Mouse (Mus musculus) MEL (cell line): ENCODE measurements at regions not wholly inside any gene's neighbourhood (a gene's known extent, or its start where the extent isn't known, plus 50 kb on each side); places are given as distances from the start of the nearest gene placed in this dataset.

ENCODE experiments used
- DNase-seq: peaks from one replicate; pipeline ENCODE4 v3.0.0; 2011; ENCODE audit warnings: low read depth, low spot score
- H3K27ac ChIP-seq: 2 replicates; pipeline ENCODE4 v1.5.1; 2012; ENCODE audit warnings: low read depth, mild to moderate bottlenecking, control low read depth, low read length, moderate library complexity; ENCODE audit not compliant: control insufficient read depth
- H3K27me3 ChIP-seq, 2 experiments: fragments of 150-350 bp in 1 of 2; sonication (generic) in 1 of 2; 2 replicates each; pipeline ENCODE4 v1.6.1; 2012; ENCODE audit warnings: low read length in 2 of 2, mild to moderate bottlenecking in 2 of 2, improper control_type of control experiment in 1 of 2, moderate library complexity in 1 of 2; ENCODE audit not compliant: insufficient read depth in 2 of 2, control insufficient read depth in 1 of 2
- H3K36me3 ChIP-seq, 2 experiments: 2 replicates each; pipeline ENCODE4 v1.6.1; 2012 to 2014; ENCODE audit warnings: low read length in 2 of 2, improper control_type of control experiment in 1 of 2, inconsistent platforms in 1 of 2, mild to moderate bottlenecking in 1 of 2; ENCODE audit not compliant: insufficient read depth in 2 of 2, control insufficient read depth in 1 of 2
- H3K4me1 ChIP-seq, 2 experiments: fragments of 150-350 bp in 1 of 2; sonication (generic) in 1 of 2; 2 replicates each; pipeline ENCODE4 v1.6.1; 2012; ENCODE audit warnings: low read length in 2 of 2, improper control_type of control experiment in 1 of 2, mild to moderate bottlenecking in 1 of 2; ENCODE audit not compliant: insufficient read depth in 2 of 2, control insufficient read depth in 1 of 2
- H3K4me3 ChIP-seq, 2 experiments: fragments of 150-350 bp in 1 of 2; sonication (generic) in 1 of 2; 2 replicates each; pipeline ENCODE4 v1.5.1; 2012; ENCODE audit warnings: low read depth in 2 of 2, low read length in 2 of 2, mild to moderate bottlenecking in 2 of 2, moderate library complexity in 2 of 2, control low read depth in 1 of 2, improper control_type of control experiment in 1 of 2; ENCODE audit not compliant: control insufficient read depth in 1 of 2, insufficient read depth in 1 of 2
- H3K79me2 ChIP-seq: 2 replicates; pipeline ENCODE4 v1.6.1; 2012; ENCODE audit warnings: mild to moderate bottlenecking, low read length, moderate library complexity; ENCODE audit not compliant: control insufficient read depth, poor library complexity, insufficient read depth
- H3K9ac ChIP-seq: 2 replicates; pipeline ENCODE4 v1.6.1; 2012; ENCODE audit warnings: low read depth, mild to moderate bottlenecking, control low read depth, low read length, moderate library complexity; ENCODE audit not compliant: control insufficient read depth, poor library complexity, severe bottlenecking
- H3K9me3 ChIP-seq: fragments of 150-350 bp; sonication (generic); replicated peaks from 2 replicates; pipeline ENCODE4 v1.6.1; 2012; ENCODE audit warnings: mild to moderate bottlenecking, low read length, improper control_type of control experiment, moderate library complexity; ENCODE audit not compliant: insufficient read depth
- CHD2 ChIP-seq: IDR thresholded peaks from 2 replicates; pipeline ENCODE4 v1.6.1; 2011; ENCODE audit warnings: low read length, improper control_type of control experiment
- CTCF ChIP-seq, 3 experiments: IDR thresholded peaks in 2 of 3; conservative IDR thresholded peaks in 1 of 3; 2 replicates each; pipeline ENCODE4 v1.5.1; 2011 to 2012; ENCODE audit warnings: low read length in 3 of 3, low read depth in 2 of 3, mild to moderate bottlenecking in 2 of 3, improper control_type of control experiment in 1 of 3, inconsistent platforms in 1 of 3, mixed read lengths in 1 of 3, moderate library complexity in 1 of 3; ENCODE audit not compliant: control insufficient read depth in 1 of 3, insufficient read depth in 1 of 3, poor library complexity in 1 of 3, severe bottlenecking in 1 of 3
- E2F4 ChIP-seq: IDR thresholded peaks from 2 replicates; pipeline ENCODE4 v1.6.1; 2011; ENCODE audit warnings: low read depth, low read length, improper control_type of control experiment, borderline replicate concordance
- ELF1 ChIP-seq: IDR thresholded peaks from 2 replicates; pipeline ENCODE4 v1.6.1; 2014; ENCODE audit warnings: low read depth, mild to moderate bottlenecking, inconsistent platforms, low read length, improper control_type of control experiment, moderate library complexity
- GATA1 ChIP-seq: IDR thresholded peaks from 2 replicates; pipeline ENCODE4 v1.6.1; 2011; ENCODE audit warnings: low read depth, low read length, improper control_type of control experiment
- MAFK ChIP-seq: IDR thresholded peaks from 2 replicates; pipeline ENCODE4 v1.6.1; 2011; ENCODE audit warnings: low read depth, mild to moderate bottlenecking, low read length, improper control_type of control experiment, borderline replicate concordance
- MAX ChIP-seq: IDR thresholded peaks from 2 replicates; pipeline ENCODE4 v1.6.1; 2011; ENCODE audit warnings: low read length, improper control_type of control experiment
- MAZ ChIP-seq: IDR thresholded peaks from 2 replicates; pipeline ENCODE4 v1.6.1; 2012; ENCODE audit warnings: low read depth, mild to moderate bottlenecking, inconsistent platforms, low read length, improper control_type of control experiment
- MEF2A ChIP-seq: IDR thresholded peaks from 2 replicates; pipeline ENCODE4 v1.6.1; 2014; ENCODE audit warnings: low read depth, mild to moderate bottlenecking, inconsistent platforms, low read length, improper control_type of control experiment; ENCODE audit not compliant: poor library complexity, insufficient replicate concordance, severe bottlenecking; ENCODE audit errors: extremely low read depth
- MXI1 ChIP-seq: IDR thresholded peaks from 2 replicates; pipeline ENCODE4 v1.6.1; 2011; ENCODE audit warnings: mild to moderate bottlenecking, low read depth, low read length, improper control_type of control experiment
- MYB ChIP-seq: IDR thresholded peaks from 2 replicates; pipeline ENCODE4 v1.6.1; 2011; ENCODE audit warnings: mild to moderate bottlenecking, low read depth, low read length, improper control_type of control experiment
- NELFE ChIP-seq: IDR thresholded peaks from 2 replicates; pipeline ENCODE4 v1.6.1; 2011; ENCODE audit warnings: low read depth, low read length, improper control_type of control experiment
- RCOR1 ChIP-seq: IDR thresholded peaks from 2 replicates; pipeline ENCODE4 v1.6.1; 2012; ENCODE audit warnings: low read depth, mild to moderate bottlenecking, inconsistent platforms, low read length, improper control_type of control experiment
- SIN3A ChIP-seq: IDR thresholded peaks from 2 replicates; pipeline ENCODE4 v1.6.1; 2012; ENCODE audit warnings: low read length, improper control_type of control experiment, inconsistent platforms
- SMC3 ChIP-seq: IDR thresholded peaks from 2 replicates; pipeline ENCODE4 v1.6.1; 2011; ENCODE audit warnings: low read depth, low read length, improper control_type of control experiment
- TAL1 ChIP-seq: IDR thresholded peaks from 2 replicates; pipeline ENCODE4 v1.6.1; 2012; ENCODE audit warnings: mild to moderate bottlenecking, inconsistent platforms, low read length, moderate library complexity, mixed read lengths
- TBP ChIP-seq: IDR thresholded peaks from 2 replicates; pipeline ENCODE4 v1.8.0; 2011; ENCODE audit warnings: low read depth, low read length, improper control_type of control experiment
- UBTF ChIP-seq: IDR thresholded peaks from 2 replicates; pipeline ENCODE4 v1.6.1; 2012; ENCODE audit warnings: low read depth, mild to moderate bottlenecking, inconsistent platforms, low read length, improper control_type of control experiment, moderate library complexity, borderline replicate concordance; ENCODE audit not compliant: insufficient read depth
- USF2 ChIP-seq, 2 experiments: IDR thresholded peaks; 2 replicates each; pipeline ENCODE4 v1.6.1; 2011 to 2012; ENCODE audit warnings: improper control_type of control experiment in 2 of 2, low read length in 2 of 2, borderline replicate concordance in 1 of 2, inconsistent platforms in 1 of 2, low read depth in 1 of 2, mild to moderate bottlenecking in 1 of 2; ENCODE audit not compliant: insufficient read depth in 1 of 2
- ZC3H11A ChIP-seq: IDR thresholded peaks from 2 replicates; pipeline ENCODE4 v1.6.1; 2012; ENCODE audit warnings: low read depth, mild to moderate bottlenecking, inconsistent platforms, low read length, improper control_type of control experiment

DNA sequence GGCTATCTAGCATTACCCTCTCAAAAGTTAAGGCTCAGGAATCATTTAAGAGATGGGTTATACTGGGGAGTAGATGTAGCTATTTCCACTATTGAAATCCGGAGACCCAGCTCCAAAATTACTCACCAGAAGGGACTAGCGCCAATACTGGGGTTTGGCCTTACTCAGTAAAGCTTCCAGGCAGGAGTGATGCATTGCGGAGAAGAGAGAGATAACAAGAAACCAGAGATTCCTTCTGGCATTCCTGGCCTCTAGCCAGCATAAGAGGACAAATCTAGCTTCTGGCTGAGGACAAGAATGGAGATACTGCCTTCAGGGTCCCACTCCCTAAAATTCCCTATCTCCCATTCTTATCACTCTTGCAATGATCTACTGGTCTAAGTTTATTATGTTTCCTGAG is 95.7 kb upstream of the Zbtb20 start:
- no peak overlapping the region for H3K9ac ChIP-seq
- no peak overlapping the region for H3K27ac ChIP-seq
- no peaks in the 10 kb centered on the region for H3K4me1 ChIP-seq
- no peak for DNase-seq
- H3K4me3 ChIP-seq, result no peak overlapping the region
- H3K79me2 ChIP-seq, result no peaks in the 10 kb centered on the region
- H3K27me3 ChIP-seq, result no peaks in the 10 kb centered on the region
- no peaks in the 10 kb centered on the region for H3K36me3 ChIP-seq
- no peak for TF ChIP-seq CHD2
- TF ChIP-seq MXI1, result no peak
- no peaks in the 10 kb centered on the region for H3K9me3 ChIP-seq

DNA sequence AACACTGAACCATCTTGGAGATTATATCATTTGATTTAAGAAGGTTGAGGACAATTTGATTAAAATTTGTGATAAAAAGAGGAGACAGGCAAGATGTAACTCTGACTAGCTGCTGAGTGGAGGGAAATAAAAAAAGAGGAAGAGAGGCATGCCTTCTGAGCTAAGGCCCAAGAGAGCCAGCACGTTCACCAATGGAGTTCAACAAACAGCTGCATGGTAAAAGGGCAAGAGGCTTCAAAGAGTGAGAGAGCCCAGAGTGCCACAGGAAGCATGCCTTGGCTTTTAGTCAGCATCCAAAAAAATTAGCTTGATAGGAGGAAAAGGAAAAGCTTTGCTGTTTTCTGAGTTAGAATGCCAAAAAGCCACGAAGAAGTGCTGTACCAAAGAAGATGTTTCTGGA is 103.0 kb upstream of the Zbtb20 start:
- H3K9me3 ChIP-seq, result no peaks in the 10 kb centered on the region
- H3K9ac ChIP-seq, result no peak overlapping the region
- DNase-seq, result peak; percentile 3
- no peak for TF ChIP-seq MAZ
- TF ChIP-seq MAFK, result no peak
- H3K4me1 ChIP-seq, result no peaks in the 10 kb centered on the region
- H3K27ac ChIP-seq, result no peak overlapping the region
- H3K27me3 ChIP-seq, result no peaks in the 10 kb centered on the region
- H3K36me3 ChIP-seq, result no peaks in the 10 kb centered on the region
- no peaks in the 10 kb centered on the region for H3K79me2 ChIP-seq
- no peak overlapping the region for H3K4me3 ChIP-seq

- TF ChIP-seq ELF1 (no peak), SIN3A (no peak), MEF2A (no peak), MAFK (no peak), CTCF (IDR thresholded peaks at IDR 0.05 in 2 of 3, conservative IDR thresholded peaks at IDR 0.05 in 1 of 3; ENCODE audit: control insufficient read depth in 1 of 3, insufficient read depth in 1 of 3, low read depth in 2 of 3, low read length in 3 of 3, poor library complexity in 1 of 3, severe bottlenecking in 1 of 3) (no peak)
- Histone ChIP-seq H3K4me1 (no peaks in the 10 kb centered on the region), H3K9ac (no peak overlapping the region), H3K36me3 (no peaks in the 10 kb centered on the region), H3K27ac (no peak overlapping the region), H3K27me3 (no peaks in the 10 kb centered on the region), H3K4me3 (no peak overlapping the region), H3K79me2 (no peaks in the 10 kb centered on the region), H3K9me3 (no peaks in the 10 kb centered on the region)
- no peak for DNase-seq
Measured at GRCm38 (mm10) chr16:42770199-42770598, 105.5 kb upstream of the Zbtb20 start.

- no peaks in the 10 kb centered on the region for H3K4me1 ChIP-seq
Measured at GRCm38 (mm10) chr16:42748681-42749080, 127.0 kb upstream of the Zbtb20 start.

More at GRCm38 (mm10) chr16:42748681-42749080, 127.0 kb upstream of the Zbtb20 start:
- no peak overlapping the region for H3K27ac ChIP-seq
- TF ChIP-seq RCOR1 (no peak), UBTF (no peak), MAZ (no peak), MYB (no peak), MAFK (no peak), NELFE (no peak), SIN3A (no peak), ZC3H11A (no peak), GATA1 (no peak), MXI1 (no peak), ELF1 (no peak), E2F4 (no peak), MAX (no peak), TAL1 (no peak), TBP (no peak), SMC3 (no peak), USF2 (IDR thresholded peaks at IDR 0.05; ENCODE audit: borderline replicate concordance in 1 of 2, insufficient read depth in 1 of 2, low read depth in 1 of 2, low read length in 2 of 2) (no peak)
- no peaks in the 10 kb centered on the region for H3K9me3 ChIP-seq
- no peaks in the 10 kb centered on the region for H3K27me3 ChIP-seq
- no peaks in the 10 kb centered on the region for H3K79me2 ChIP-seq
- no peak overlapping the region for H3K4me3 ChIP-seq
- no peaks in the 10 kb centered on the region for H3K36me3 ChIP-seq
- no peak overlapping the region for H3K9ac ChIP-seq
- DNase-seq, result no peak
